Mouse (Mus musculus) thymus, adult 2 months (tissue): ENCODE data around the gene Slfn14.

Source experiments
- CTCF ChIP-seq: fragments of 200-500 bp; IDR thresholded peaks from 2 replicates; pipeline ENCODE4 v1.5.1; 2012; ENCODE audit warnings: mild to moderate bottlenecking, control low read depth, low read length, moderate library complexity, borderline replicate concordance; ENCODE audit not compliant: control insufficient read depth, poor library complexity, insufficient read depth; ENCODE audit errors: extremely low read depth
- POLR2A ChIP-seq: fragments of 200-500 bp; IDR thresholded peaks from 2 replicates; pipeline ENCODE4 v1.6.1; 2012; ENCODE audit warnings: mild to moderate bottlenecking, low read length, control low read depth, moderate library complexity; ENCODE audit not compliant: control insufficient read depth, poor library complexity, insufficient read depth; ENCODE audit errors: extremely low read depth

- TF ChIP-seq CTCF: no peak
- no peak for TF ChIP-seq POLR2A
Measured at GRCm38 (mm10) chr11:83301431-83301831, 14.9 kb upstream of the Slfn14 start.
